Mouse (Mus musculus): ENCODE measurements at regions not wholly inside any gene's neighbourhood (a gene's known extent, or its start where the extent isn't known, plus 50 kb on each side); places are given as distances from the start of the nearest gene placed in this dataset.

DNA sequence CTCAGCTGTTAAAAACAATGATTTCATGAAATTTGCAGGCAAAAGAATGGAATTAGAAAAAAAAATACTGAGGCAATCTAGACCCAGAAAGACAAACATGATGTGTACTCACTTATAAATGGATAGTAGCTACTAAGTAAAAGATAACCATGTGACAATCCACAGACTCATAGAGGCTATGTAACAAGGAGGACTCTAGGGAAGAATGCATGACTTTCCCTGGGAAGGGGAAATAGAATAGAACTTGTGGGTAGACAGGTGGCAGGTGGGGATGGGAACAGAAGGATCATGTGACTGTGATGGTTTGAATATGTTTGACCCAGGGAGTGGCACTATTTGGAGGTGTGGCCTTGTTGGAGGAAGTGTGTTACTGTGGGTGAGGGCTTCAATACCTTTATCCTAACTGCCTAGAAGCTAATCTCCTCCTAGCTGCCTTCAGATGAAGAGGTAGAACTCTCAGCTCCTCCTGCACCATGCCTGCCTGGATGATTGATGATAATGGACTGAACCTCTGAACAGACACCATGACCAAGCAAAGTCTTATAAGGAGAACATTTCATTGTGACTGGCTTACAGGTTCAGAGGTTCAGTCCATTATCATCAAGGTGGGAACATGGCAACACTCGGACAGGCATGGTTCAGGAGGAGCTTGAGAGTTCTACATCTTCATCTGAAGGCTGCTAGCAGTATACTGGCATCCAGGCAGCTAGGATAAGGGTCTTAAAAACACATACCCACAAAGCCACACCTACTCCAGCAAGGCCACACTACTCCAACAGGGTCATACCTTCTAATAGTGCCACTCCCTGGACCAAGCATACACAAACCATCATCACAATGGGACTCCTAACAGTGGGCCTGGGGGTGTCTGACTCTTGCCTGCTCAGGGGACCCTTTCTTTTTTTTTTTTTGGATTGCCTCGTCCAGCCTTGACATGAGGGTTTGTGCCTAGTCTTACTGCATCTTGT, 183.6 kb downstream of the Ipo8 start:
- no peak overlapping the region for H3K9ac ChIP-seq (ENCODE audit: low read depth, low read length)
- no peaks in the 10 kb centered on the region for H3K36me3 ChIP-seq (ENCODE audit: control insufficient read depth, insufficient read depth, low read length)
- no peaks in the 10 kb centered on the region for H3K27me3 ChIP-seq (ENCODE audit: control insufficient read depth, insufficient read depth, low read depth, low read length)
- no peaks in the 10 kb centered on the region for H3K9me3 ChIP-seq (replicated peaks; ENCODE audit: control insufficient read depth, low read length, poor library complexity, severe bottlenecking)
- H3K27ac ChIP-seq (ENCODE audit: low read length) = no peak overlapping the region
- 75% methylated on average over 2 of the region's 2 CpGs for WGBS
- peaks cover 3% of the 10 kb centered on the region; the same call in 1 of the 2 replicates for H3K4me1 ChIP-seq (ENCODE audit: control insufficient read depth, insufficient read depth, low read length)
- H3K4me3 ChIP-seq (ENCODE audit: low read depth, low read length) = no peak overlapping the region
- H3K4me2 ChIP-seq (ENCODE audit: low read length) = no peak overlapping the region
- ATAC-seq = no peak

DNA sequence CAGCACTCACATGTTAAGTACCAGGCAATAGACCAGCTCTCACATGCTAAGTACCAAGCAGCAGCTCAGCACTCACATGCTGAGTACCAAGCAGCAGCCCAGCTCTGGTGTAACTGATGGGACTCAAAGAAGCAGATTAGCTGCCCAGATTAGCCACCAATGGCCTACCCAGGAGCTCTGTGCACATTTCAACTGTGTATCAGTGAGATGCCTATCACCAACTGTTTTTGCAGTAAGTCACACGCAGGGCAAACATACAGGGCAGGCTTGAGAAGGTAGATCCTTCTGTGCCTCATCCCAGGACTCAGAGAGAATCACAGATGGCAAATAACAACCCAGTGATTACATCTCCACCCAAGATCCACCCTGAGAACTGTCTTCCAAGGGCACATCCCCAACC, 190.7 kb downstream of the Ipo8 start:
- Histone ChIP-seq H3K4me1 (ENCODE audit: control insufficient read depth, insufficient read depth, low read length) (no peaks in the 10 kb centered on the region), H3K9ac (ENCODE audit: low read depth, low read length) (no peak overlapping the region), H3K9me3 (replicated peaks; ENCODE audit: control insufficient read depth, low read length, poor library complexity, severe bottlenecking) (no peaks in the 10 kb centered on the region), H3K36me3 (ENCODE audit: control insufficient read depth, insufficient read depth, low read length) (no peaks in the 10 kb centered on the region), H3K27me3 (ENCODE audit: control insufficient read depth, insufficient read depth, low read depth, low read length) (no peaks in the 10 kb centered on the region), H3K27ac (ENCODE audit: low read length) (no peak overlapping the region), H3K4me2 (ENCODE audit: low read length) (no peak overlapping the region), H3K4me3 (ENCODE audit: low read depth, low read length) (no peak overlapping the region)
- 82% methylated on average over 1 of the region's 1 CpGs for WGBS
- ATAC-seq = no peak

DNA sequence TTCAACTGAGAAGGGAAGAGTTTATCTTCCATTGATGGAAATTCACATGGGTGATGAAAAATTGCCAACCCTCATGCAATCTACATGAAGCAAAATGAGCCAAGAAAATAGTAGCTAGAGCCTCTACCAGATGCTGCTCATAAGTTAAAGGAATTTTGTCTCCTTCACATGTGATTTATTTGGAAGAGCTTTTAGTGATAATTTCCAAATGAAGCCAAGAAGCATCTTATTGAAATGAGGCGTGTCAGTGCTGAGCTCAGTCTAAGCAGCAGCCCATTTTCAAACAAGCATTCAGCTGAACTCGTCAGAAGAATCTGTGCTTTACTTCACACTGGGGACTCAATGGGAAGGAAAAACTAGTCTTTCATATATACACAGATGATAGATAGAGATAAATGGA, 190.0 kb upstream of the Tmtc1 start:
- H3K27me3 ChIP-seq (ENCODE audit: control insufficient read depth, insufficient read depth, low read depth, low read length) = no peaks in the 10 kb centered on the region
- no peaks in the 10 kb centered on the region for H3K4me1 ChIP-seq (ENCODE audit: control insufficient read depth, insufficient read depth, low read length)
- no peak overlapping the region for H3K4me2 ChIP-seq (ENCODE audit: low read length)
- no peaks in the 10 kb centered on the region for H3K9me3 ChIP-seq (replicated peaks; ENCODE audit: control insufficient read depth, low read length, poor library complexity, severe bottlenecking)
- H3K27ac ChIP-seq (ENCODE audit: low read length) = no peak overlapping the region
- no peak for ATAC-seq
- 83% methylated on average over 2 of the region's 2 CpGs for WGBS
- H3K9ac ChIP-seq (ENCODE audit: low read depth, low read length) = no peak overlapping the region
- H3K4me3 ChIP-seq (ENCODE audit: low read depth, low read length) = no peak overlapping the region
- H3K36me3 ChIP-seq (ENCODE audit: control insufficient read depth, insufficient read depth, low read length) = no peaks in the 10 kb centered on the region

DNA sequence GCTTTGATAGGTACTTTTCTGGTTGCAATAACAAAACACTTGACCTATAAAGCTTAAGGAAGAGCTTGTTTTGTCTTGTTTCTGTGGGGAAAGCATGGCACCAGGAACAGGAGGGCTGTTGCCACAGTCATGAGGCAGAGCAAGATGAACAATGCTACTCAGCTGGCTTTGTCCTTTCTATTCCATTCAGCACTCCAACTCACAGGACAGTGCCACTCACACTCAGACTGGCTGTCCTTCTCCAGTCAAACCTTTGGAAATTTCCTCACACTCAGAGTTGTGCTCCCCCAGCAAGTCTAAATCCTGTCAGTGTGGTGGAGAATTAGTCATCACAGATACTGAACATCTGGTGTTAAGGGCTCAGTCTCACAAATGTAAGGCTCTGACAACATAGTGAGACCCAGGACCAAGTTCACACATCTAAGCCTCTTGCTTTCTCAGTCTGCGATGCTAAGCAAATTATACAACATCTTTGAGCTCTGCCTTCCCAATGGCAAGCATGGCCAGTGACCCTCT, 183.0 kb upstream of the Tmtc1 start:
- Histone ChIP-seq H3K9me3 (replicated peaks; ENCODE audit: control insufficient read depth, low read length, poor library complexity, severe bottlenecking) (no peaks in the 10 kb centered on the region), H3K4me2 (ENCODE audit: low read length) (no peak overlapping the region), H3K36me3 (ENCODE audit: control insufficient read depth, insufficient read depth, low read length) (no peaks in the 10 kb centered on the region), H3K27me3 (ENCODE audit: control insufficient read depth, insufficient read depth, low read depth, low read length) (no peaks in the 10 kb centered on the region), H3K27ac (ENCODE audit: low read length) (no peak overlapping the region), H3K4me1 (ENCODE audit: control insufficient read depth, insufficient read depth, low read length) (no peaks in the 10 kb centered on the region), H3K4me3 (ENCODE audit: low read depth, low read length) (no peak overlapping the region), H3K9ac (ENCODE audit: low read depth, low read length) (no peak overlapping the region)
- WGBS = 100% methylated on average over 1 of the region's 1 CpGs
- ATAC-seq = no peak

DNA sequence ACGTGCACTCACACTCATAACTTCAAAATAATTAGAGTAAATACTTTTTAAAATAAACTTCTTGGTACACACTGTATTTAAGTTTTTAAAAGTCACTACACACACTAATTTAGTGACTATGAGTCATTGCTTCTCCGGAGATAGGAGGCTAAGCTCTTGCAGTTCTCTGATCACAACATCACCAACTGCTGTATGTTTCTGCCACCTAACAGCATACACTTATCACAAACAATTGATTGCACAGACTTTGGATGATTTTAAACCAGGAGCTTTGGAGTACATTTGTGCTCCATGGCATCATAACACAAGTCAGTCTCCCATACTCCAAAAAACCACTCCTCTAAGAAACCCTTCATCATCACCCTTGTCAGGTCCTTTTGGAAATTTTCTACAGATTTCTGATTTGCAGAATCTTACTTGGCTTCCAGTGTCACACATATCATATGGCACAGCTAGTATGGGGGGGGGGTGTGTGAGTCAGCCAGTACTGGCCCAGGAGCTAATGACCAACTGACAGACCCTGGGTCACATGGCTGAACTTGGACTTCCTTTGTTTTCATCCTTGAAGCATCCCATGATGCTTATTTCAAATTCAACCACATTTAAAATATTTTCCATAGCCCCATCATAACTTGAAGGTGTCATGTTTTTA, 179.1 kb upstream of the Tmtc1 start:
- H3K27ac ChIP-seq (ENCODE audit: low read length) = no peak overlapping the region
- H3K36me3 ChIP-seq (ENCODE audit: control insufficient read depth, insufficient read depth, low read length) = no peaks in the 10 kb centered on the region
- no peaks in the 10 kb centered on the region for H3K4me1 ChIP-seq (ENCODE audit: control insufficient read depth, insufficient read depth, low read length)
- 93% methylated on average over 2 of the region's 2 CpGs for WGBS
- H3K27me3 ChIP-seq (ENCODE audit: control insufficient read depth, insufficient read depth, low read depth, low read length) = no peaks in the 10 kb centered on the region
- no peaks in the 10 kb centered on the region for H3K9me3 ChIP-seq (replicated peaks; ENCODE audit: control insufficient read depth, low read length, poor library complexity, severe bottlenecking)
- no peak overlapping the region for H3K4me3 ChIP-seq (ENCODE audit: low read depth, low read length)
- ATAC-seq = no peak
- H3K9ac ChIP-seq (ENCODE audit: low read depth, low read length) = no peak overlapping the region
- no peak overlapping the region for H3K4me2 ChIP-seq (ENCODE audit: low read length)

DNA sequence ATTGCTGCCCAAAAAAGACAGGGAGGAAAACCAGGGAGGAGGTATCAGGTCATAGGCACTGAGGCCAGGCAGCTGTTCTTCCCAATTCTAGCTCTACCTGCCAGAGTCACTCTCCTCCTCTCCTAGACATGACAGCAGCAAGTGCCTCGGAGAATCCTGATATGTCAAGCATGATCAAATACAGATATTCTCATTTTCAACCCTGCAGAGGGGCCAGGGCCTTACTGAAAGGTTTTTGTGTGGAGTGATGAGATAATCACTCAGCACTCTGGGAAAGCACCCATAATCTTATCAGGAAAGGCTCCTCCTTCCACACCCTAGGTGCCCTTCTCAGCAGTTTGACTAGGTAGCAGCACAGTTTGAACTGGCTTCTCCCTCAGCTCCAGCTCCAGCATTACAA, 175.8 kb upstream of the Tmtc1 start:
- Histone ChIP-seq H3K36me3 (ENCODE audit: control insufficient read depth, insufficient read depth, low read length) (no peaks in the 10 kb centered on the region), H3K4me1 (ENCODE audit: control insufficient read depth, insufficient read depth, low read length) (peaks cover 6% of the 10 kb centered on the region), H3K27me3 (ENCODE audit: control insufficient read depth, insufficient read depth, low read depth, low read length) (no peaks in the 10 kb centered on the region), H3K4me3 (ENCODE audit: low read depth, low read length) (no peak overlapping the region), H3K9me3 (replicated peaks; ENCODE audit: control insufficient read depth, low read length, poor library complexity, severe bottlenecking) (no peaks in the 10 kb centered on the region), H3K4me2 (ENCODE audit: low read length) (no peak overlapping the region), H3K27ac (ENCODE audit: low read length) (no peak overlapping the region), H3K9ac (ENCODE audit: low read depth, low read length) (no peak overlapping the region)
- WGBS = 92% methylated on average over 1 of the region's 1 CpGs
- ATAC-seq = no peak

DNA sequence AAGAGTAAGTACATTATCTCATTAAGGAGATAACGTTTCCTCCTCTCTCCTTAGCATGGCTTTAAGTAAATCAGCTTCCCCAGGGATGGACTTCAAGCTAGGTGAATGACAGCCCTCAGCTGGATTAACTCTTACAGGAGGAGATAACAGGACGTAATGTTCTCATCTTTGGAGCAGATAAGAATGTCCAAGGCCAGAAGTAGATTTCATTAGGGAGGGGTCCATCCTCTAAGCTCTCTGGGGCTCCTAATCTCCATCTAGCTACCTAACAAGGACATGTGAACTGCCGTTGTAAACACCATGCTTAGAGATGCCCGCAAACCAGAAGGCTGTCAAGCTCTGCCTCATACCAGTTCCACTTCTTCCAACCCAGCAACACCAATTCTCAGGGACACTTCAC, 171.7 kb upstream of the Tmtc1 start:
- Histone ChIP-seq H3K36me3 (ENCODE audit: control insufficient read depth, insufficient read depth, low read length) (no peaks in the 10 kb centered on the region), H3K27ac (ENCODE audit: low read length) (no peak overlapping the region), H3K4me3 (ENCODE audit: low read depth, low read length) (no peak overlapping the region), H3K9ac (ENCODE audit: low read depth, low read length) (no peak overlapping the region), H3K27me3 (ENCODE audit: control insufficient read depth, insufficient read depth, low read depth, low read length) (no peaks in the 10 kb centered on the region), H3K4me1 (ENCODE audit: control insufficient read depth, insufficient read depth, low read length) (peaks cover 6% of the 10 kb centered on the region), H3K9me3 (replicated peaks; ENCODE audit: control insufficient read depth, low read length, poor library complexity, severe bottlenecking) (no peaks in the 10 kb centered on the region), H3K4me2 (ENCODE audit: low read length) (no peak overlapping the region; the same call in 1 of the 2 replicates)
- WGBS = 11% methylated on average over 4 of the region's 4 CpGs
- no peak for ATAC-seq

DNA sequence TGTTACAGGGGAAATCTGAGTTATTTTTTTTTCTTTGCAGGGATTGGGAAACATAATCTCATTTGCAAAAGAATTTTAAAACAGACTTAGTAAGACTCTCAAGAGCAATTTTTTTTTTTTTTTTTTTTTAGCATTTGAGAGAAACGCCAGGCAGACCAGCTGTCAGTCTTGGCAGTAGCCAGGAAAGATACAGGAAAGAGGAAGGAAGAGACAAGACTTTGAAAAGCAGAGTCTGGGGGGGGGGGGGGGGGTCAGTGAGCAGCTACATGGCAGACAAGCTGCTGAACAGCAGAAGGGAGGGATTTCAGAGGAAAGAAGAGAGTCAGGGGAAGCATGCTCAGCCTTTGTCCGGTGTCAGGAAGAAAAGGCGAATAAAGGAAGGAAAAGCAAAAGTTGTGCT, 171.3 kb upstream of the Tmtc1 start:
- WGBS = 33% methylated on average over 3 of the region's 3 CpGs

DNA sequence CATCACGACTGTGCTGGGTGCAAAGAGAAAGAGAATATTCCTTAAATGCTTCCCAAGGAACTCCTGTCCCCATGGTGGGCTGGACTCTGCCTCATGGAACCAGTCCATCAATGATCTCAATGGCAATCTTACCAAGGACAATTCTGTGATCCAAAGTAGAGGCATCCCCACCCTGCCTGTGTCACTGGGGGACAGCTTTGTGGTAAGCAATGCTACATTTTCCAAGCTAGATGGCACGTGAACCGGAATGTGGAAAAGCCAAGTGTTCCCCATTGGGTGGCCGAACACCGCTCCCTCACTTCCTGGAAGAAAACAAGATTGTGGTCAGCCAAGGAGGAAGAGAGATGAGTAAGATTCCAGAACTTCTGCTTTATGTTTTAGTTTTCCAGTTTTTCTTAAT, 164.7 kb upstream of the Tmtc1 start:
- Histone ChIP-seq H3K36me3 (ENCODE audit: control insufficient read depth, insufficient read depth, low read length) (no peaks in the 10 kb centered on the region), H3K9me3 (replicated peaks; ENCODE audit: control insufficient read depth, low read length, poor library complexity, severe bottlenecking) (no peaks in the 10 kb centered on the region), H3K4me2 (ENCODE audit: low read length) (no peak overlapping the region), H3K27me3 (ENCODE audit: control insufficient read depth, insufficient read depth, low read depth, low read length) (no peaks in the 10 kb centered on the region), H3K9ac (ENCODE audit: low read depth, low read length) (no peak overlapping the region), H3K4me1 (ENCODE audit: control insufficient read depth, insufficient read depth, low read length) (no peaks in the 10 kb centered on the region), H3K27ac (ENCODE audit: low read length) (no peak overlapping the region), H3K4me3 (ENCODE audit: low read depth, low read length) (no peak overlapping the region)
- ATAC-seq = no peak
- 91% methylated on average over 5 of the region's 5 CpGs for WGBS

More for the DNA sequence above, 171.3 kb upstream of the Tmtc1 start:
- H3K9ac ChIP-seq (ENCODE audit: low read depth, low read length) = no peak overlapping the region
- no peak overlapping the region for H3K27ac ChIP-seq (ENCODE audit: low read length)
- H3K4me2 ChIP-seq (ENCODE audit: low read length) = no peak overlapping the region
- no peak overlapping the region for H3K4me3 ChIP-seq (ENCODE audit: low read depth, low read length)
- no peak for ATAC-seq
- no peaks in the 10 kb centered on the region for H3K27me3 ChIP-seq (ENCODE audit: control insufficient read depth, insufficient read depth, low read depth, low read length)
- peaks cover 6% of the 10 kb centered on the region for H3K4me1 ChIP-seq (ENCODE audit: control insufficient read depth, insufficient read depth, low read length)
- H3K36me3 ChIP-seq (ENCODE audit: control insufficient read depth, insufficient read depth, low read length) = no peaks in the 10 kb centered on the region
- H3K9me3 ChIP-seq (replicated peaks; ENCODE audit: control insufficient read depth, low read length, poor library complexity, severe bottlenecking) = no peaks in the 10 kb centered on the region

Data from midbrain, embryonic 16.5 days (tissue).